Mouse (Mus musculus) cortical plate, adult 2 months (tissue): ENCODE data around the gene Mycbp2.

Source experiments
- CTCF ChIP-seq: fragments of 200-500 bp; IDR thresholded peaks from 2 replicates; pipeline ENCODE4 v1.5.1; 2011; ENCODE audit warnings: mild to moderate bottlenecking, control low read depth, low read length; ENCODE audit not compliant: insufficient read depth; ENCODE audit errors: extremely low read depth
- POLR2A ChIP-seq: fragments of 200-500 bp; IDR thresholded peaks from 2 replicates; pipeline ENCODE4 v1.6.1; 2011; ENCODE audit warnings: mild to moderate bottlenecking, low read length, control low read depth; ENCODE audit not compliant: insufficient read depth; ENCODE audit errors: extremely low read depth

- TF ChIP-seq CTCF (no peak), POLR2A (no peak)
Measured at GRCm38 (mm10) chr14:103345011-103345410, 1.6 kb downstream of the Mycbp2 start.
